In the genomic region with DNA sequence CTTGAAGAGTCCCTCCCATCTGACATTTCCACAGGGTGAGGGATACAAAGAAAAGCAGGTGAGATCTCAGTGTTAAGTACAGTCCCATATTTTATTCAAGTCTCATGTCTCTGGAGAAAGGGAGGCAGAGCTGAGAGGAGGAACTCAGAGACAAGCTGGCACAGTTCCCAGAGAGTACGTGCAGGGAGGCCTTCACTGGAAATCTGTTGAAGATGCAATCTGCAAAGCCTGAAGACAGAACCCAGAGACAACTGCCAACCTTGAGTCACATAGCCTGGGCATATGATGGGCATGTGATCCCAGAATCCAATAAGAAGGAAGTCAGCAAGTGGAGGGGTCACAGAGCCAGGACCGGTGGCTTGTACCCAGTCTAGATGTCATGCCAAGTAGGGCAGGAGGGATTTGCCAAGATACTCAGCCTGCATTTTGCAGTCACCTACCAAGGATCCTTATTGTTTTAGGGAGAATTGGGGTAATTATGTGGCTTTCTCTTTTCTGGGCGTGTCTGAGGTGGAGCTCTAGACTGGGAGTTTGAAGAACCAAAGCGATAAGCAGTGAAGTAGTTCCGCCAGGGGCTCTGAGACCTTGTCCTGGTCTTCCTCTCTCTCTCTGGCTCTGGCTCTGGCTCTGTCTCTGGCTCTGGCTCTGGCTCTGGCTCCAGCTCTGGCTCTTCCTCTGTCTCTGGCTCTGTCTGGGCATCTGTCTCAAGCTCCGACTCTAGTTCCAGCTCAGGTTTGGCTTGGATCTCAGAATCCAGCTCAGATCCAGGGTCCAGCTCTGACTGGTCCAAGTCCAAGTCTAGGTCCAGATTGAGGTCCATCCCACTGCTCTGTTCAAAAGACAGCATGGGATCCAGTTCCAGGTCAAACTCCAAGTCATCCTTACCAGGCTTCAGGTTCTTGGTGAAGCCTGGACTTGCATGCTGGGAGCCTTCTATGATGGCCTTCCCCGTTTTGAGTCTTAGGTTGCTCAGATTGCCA, we compare ENCODE assay signal across 10 mouse cellular contexts. TPM values are rescaled to one million over a fixed set of nuclear protein-coding genes. Genes with fewer than 3 reads are reported as not detected.
DNase-seq lines count a peak whose midpoint lies in the region; ATAC-seq and TF ChIP-seq lines count a peak whose summit lies in the region.
"Had no signal": no experiment of that assay in that cellular context is flagged by ENCODE, and none has a peak within 500 bp of the region (broad histone marks: within the 10 kb centered on the region; RNA-seq: fewer than 3 reads in every experiment).

No protein-coding gene starts in this region.

- DNase-seq in cerebellum, postnatal 25 days, result peak; percentile 18 to 37
- no peak for DNase-seq in cerebellum, adult 11 months
- DNase-seq in liver, adult 2 months (ENCODE audit: extremely low read depth, low read depth, low spot score), result peak; percentile 38
- DNase-seq in liver, result no peak
- peak; percentile 35 for DNase-seq in heart, postnatal 4 days
- DNase-seq in right cerebral cortex, adult 18-20 months, result peak; percentile 74
- DNase-seq in spleen, adult 18-20 months, result no peak
- DNase-seq: gastrocnemius, postnatal 25 days had no signal

- WGBS in liver, adult 2 months, result 65% methylated on average over 7 of the region's 7 CpGs
- 86% methylated on average over 7 of the region's 7 CpGs for WGBS in hindbrain, embryonic 13.5 days

- TF ChIP-seq POLR2A in liver, adult 2 months (IDR thresholded peaks at IDR 0.05; ENCODE audit: extremely low read depth, insufficient read depth, low read length), result no peak

- no peak overlapping the region for H3K4me2 ChIP-seq in hindbrain, embryonic 13.5 days

- H3K9ac ChIP-seq in liver, adult 2 months (ENCODE audit: low read depth, low read length), result no peak overlapping the region
- no peak overlapping the region for H3K9ac ChIP-seq in hindbrain, embryonic 13.5 days
- H3K9ac ChIP-seq: liver, embryonic 14.5 days had no signal

- no peak for TF ChIP-seq CTCF in liver, adult 2 months (IDR thresholded peaks at IDR 0.05; ENCODE audit: low read depth, low read length)

- H3K79me2 ChIP-seq in liver, adult 2 months (ENCODE audit: control insufficient read depth, insufficient read depth, low read length), result no peaks in the 10 kb centered on the region

- no peak overlapping the region for H3K4me3 ChIP-seq in liver, adult 2 months (ENCODE audit: insufficient read depth, low read depth, low read length)
- H3K4me3 ChIP-seq in hindbrain, embryonic 13.5 days, result no peak overlapping the region

- H3K9me3 ChIP-seq in hindbrain, embryonic 13.5 days, result no peaks in the 10 kb centered on the region

- H3K4me1 ChIP-seq in liver, adult 2 months (ENCODE audit: control insufficient read depth, insufficient read depth, low read length), result no peaks in the 10 kb centered on the region
- no peaks in the 10 kb centered on the region for H3K4me1 ChIP-seq in hindbrain, embryonic 13.5 days (replicated peaks)

- ATAC-seq in hindbrain, embryonic 13.5 days (ENCODE audit: low FRiP score), result no peak

- no peaks in the 10 kb centered on the region for H3K27me3 ChIP-seq in liver, adult 2 months (ENCODE audit: control insufficient read depth, insufficient read depth, low read length)
- H3K27me3 ChIP-seq in hindbrain, embryonic 13.5 days, result no peaks in the 10 kb centered on the region

- H3K27ac ChIP-seq in liver, adult 2 months (replicated peaks; ENCODE audit: insufficient read depth, low read depth, low read length), result no peak overlapping the region
- no peak overlapping the region for H3K27ac ChIP-seq in hindbrain, embryonic 13.5 days
- H3K27ac ChIP-seq: liver, embryonic 14.5 days had no signal

- H3K36me3 ChIP-seq in liver, adult 2 months (ENCODE audit: control insufficient read depth, insufficient read depth, low read length), result no peaks in the 10 kb centered on the region
- H3K36me3 ChIP-seq in hindbrain, embryonic 13.5 days, result no peaks in the 10 kb centered on the region

RNA-seq across cellular contexts. Expression of gene Srpk1, which starts 15.5 kb away (rescaled TPM):
- total RNA-seq in liver, adult 2 months (2014; rRNA removed), result 12.9 and 13.7 TPM in 2 replicates
- polyA plus RNA-seq in liver, adult 2 months (2012; rRNA removed), result 6.1 and 10.8 TPM in 2 replicates
- total RNA-seq in heart, postnatal 4 days (2021), result 10 to 100 TPM; 54.3 to 55.2 TPM
- polyA plus RNA-seq in hindbrain, embryonic 13.5 days (2015; fragmentation: Nextera tagmentation; extraction: Ambion mirVana), result 105 and 107 TPM in 2 replicates

RNA-seq across cellular contexts. Expression of gene Slc26a8, which starts 52.0 kb away (rescaled TPM):
- not detected in 2 replicates for total RNA-seq in liver, adult 2 months (2014; rRNA removed)
- 0.04 and 0.11 TPM in 2 replicates for polyA plus RNA-seq in liver, adult 2 months (2012; rRNA removed)
- 1 to 10 TPM in 1 of 2 experiments, under 1 TPM in 1; 0.68 to 1.5 TPM for total RNA-seq in heart, postnatal 4 days (2021)
- polyA plus RNA-seq in hindbrain, embryonic 13.5 days (2015; fragmentation: Nextera tagmentation; extraction: Ambion mirVana), result 1.00 and 1.1 TPM in 2 replicates

RNA-seq across cellular contexts. Expression of gene Mapk14, which starts 53.1 kb away (rescaled TPM):
- total RNA-seq in liver, adult 2 months (2014; rRNA removed), result 37.7 and 50.8 TPM in 2 replicates
- polyA plus RNA-seq in liver, adult 2 months (2012; rRNA removed), result 51.6 and 55.3 TPM in 2 replicates
- total RNA-seq in heart, postnatal 4 days (2021), result 10 to 100 TPM; 45.1 to 49.6 TPM
- polyA plus RNA-seq in hindbrain, embryonic 13.5 days (2015; fragmentation: Nextera tagmentation; extraction: Ambion mirVana), result 25.3 and 26.9 TPM in 2 replicates

Comparison
In these comparisons a context has a peak if more than half of its experiments do, and no peak if none do; other contexts are left out.
1. DNase-seq: peak in cerebellum, postnatal 25 days (2 of 2), liver, adult 2 months (single experiment), heart, postnatal 4 days (single experiment) and right cerebral cortex, adult 18-20 months (single experiment); none in cerebellum, adult 11 months (single experiment), liver (single experiment) and spleen, adult 18-20 months (0 of 2).